Mouse (Mus musculus) stomach, postnatal 0 days (tissue): ENCODE measurements around the gene Slc25a33. TPM values are rescaled to one million over a fixed set of nuclear protein-coding genes. Genes with fewer than 3 reads are reported as not detected.
A peak's percentile ranks its signal among the peaks of the same experiment; 100 is the strongest.

Experiments
- ATAC-seq: fragments of 200-750 bp; cut with Nextera tagmentation; 2 replicates; pipeline ENCODE4 v1.8.0; 2017; ENCODE audit not compliant: low FRiP score, low TSS enrichment
- DNase-seq: peaks from one replicate; pipeline ENCODE4 v3.0.0-alpha.2; 2016; ENCODE audit warnings: low spot score
- H3K27ac ChIP-seq: fragments of 300-500 bp; sonication (generic); replicated peaks from 2 replicates; pipeline ENCODE4 v1.5.1; 2014; ENCODE audit warnings: mild to moderate bottlenecking, control low read depth
- H3K27me3 ChIP-seq: fragments of 300-500 bp; sonication (generic); 2 replicates; pipeline ENCODE4 v1.6.1; 2014; ENCODE audit warnings: low read length; ENCODE audit not compliant: control insufficient read depth, insufficient read depth
- H3K36me3 ChIP-seq: fragments of 300-500 bp; sonication (generic); 2 replicates; pipeline ENCODE4 v1.6.1; 2014; ENCODE audit warnings: low read length, mixed read lengths; ENCODE audit not compliant: control insufficient read depth, insufficient read depth
- H3K4me1 ChIP-seq: fragments of 300-500 bp; sonication (generic); replicated peaks from 2 replicates; pipeline ENCODE4 v1.6.1; 2014; ENCODE audit warnings: antibody characterized with exemption; ENCODE audit not compliant: control insufficient read depth, insufficient read depth
- H3K4me2 ChIP-seq: fragments of 300-500 bp; sonication (generic); replicated peaks from 2 replicates; pipeline ENCODE4 v1.6.1; 2014; ENCODE audit warnings: low read depth, mild to moderate bottlenecking, control low read depth, moderate library complexity
- H3K4me3 ChIP-seq: fragments of 300-500 bp; sonication (generic); 2 replicates; pipeline ENCODE4 v1.5.1; 2014; ENCODE audit warnings: low read depth, low read length, control low read depth
- H3K9ac ChIP-seq: fragments of 300-500 bp; sonication (generic); 2 replicates; pipeline ENCODE4 v1.6.1; 2014; ENCODE audit warnings: mild to moderate bottlenecking, low read length, control low read depth, mixed read lengths
- H3K9me3 ChIP-seq: fragments of 300-500 bp; sonication (generic); 2 replicates; pipeline ENCODE4 v1.6.1; 2016; ENCODE audit warnings: low read length; ENCODE audit not compliant: control insufficient read depth
- CTCF ChIP-seq: IDR thresholded peaks from 2 replicates; pipeline ENCODE4 v1.5.1; 2016; ENCODE audit warnings: antibody characterized with exemption, low read depth, mild to moderate bottlenecking, moderate library complexity
- EP300 ChIP-seq: optimal IDR thresholded peaks from 2 replicates; pipeline ENCODE3; 2016; ENCODE audit warnings: antibody characterized with exemption
- WGBS: fragments of 180-500 bp; shearing (Covaris S2); extraction: QIAGEN DNeasy Blood & Tissue Kit; methylation state at CpG from one replicate; pipeline ENCODE4 v1.1.7; 2014; 5-methylcytosine and 5-hydroxymethylcytosine counted together
- polyA plus RNA-seq: library from polyadenylated mRNA; unstranded; fragments of >200 nt; fragmentation: Nextera tagmentation; extraction: Ambion mirVana; gene quantifications from 2 replicates; pipeline ENCODE4 v1.2.1, GENCODE M21; 2015

The Slc25a33 gene
- polyA plus RNA-seq = 21.7 and 22.4 TPM in 2 replicates

DNA sequence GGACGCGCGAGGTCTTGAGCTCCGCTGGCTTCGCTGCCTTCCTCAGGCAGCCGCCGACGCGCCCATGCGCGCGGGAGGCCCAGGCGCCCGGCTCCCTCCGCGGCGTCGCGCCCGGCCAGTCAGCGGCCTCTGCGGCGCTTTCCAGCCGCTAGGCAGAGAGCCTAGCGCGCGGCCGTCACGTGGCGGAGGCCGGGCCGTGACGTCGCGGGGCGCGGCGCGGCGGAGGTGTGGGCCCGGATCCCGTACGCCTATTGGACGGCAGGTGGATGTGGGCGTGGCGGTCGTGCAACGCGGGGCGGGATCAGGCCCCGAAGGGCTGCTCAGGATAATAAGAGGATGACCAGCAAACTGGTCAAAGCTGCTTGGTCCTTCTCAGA, at the start of gene Slc25a33:
Slc25a33 (minus strand) TSS at position 184 of the 377 bp plus-strand sequence.
- ATAC-seq (peak; percentile 95), DNase-seq (peak; percentile 96)
- Histone ChIP-seq H3K4me2 (peak within 1 kb of the TSS; percentile 99), H3K9ac (peak within 1 kb of the TSS; percentile 83), H3K36me3 (no peaks in the 10 kb centered on the region), H3K4me3 (peak within 1 kb of the TSS; percentile 72), H3K4me1 (peaks cover 3% of the 10 kb centered on the region; the same call in 1 of the 2 replicates), H3K27ac (peak within 1 kb of the TSS; percentile 87), H3K9me3 (no peaks in the 10 kb centered on the region), H3K27me3 (no peaks in the 10 kb centered on the region)
- TF ChIP-seq CTCF = no peak
- no peak for TF ChIP-seq EP300
- under 1% methylated on average over 38 of the region's 51 CpGs for WGBS

DNA sequence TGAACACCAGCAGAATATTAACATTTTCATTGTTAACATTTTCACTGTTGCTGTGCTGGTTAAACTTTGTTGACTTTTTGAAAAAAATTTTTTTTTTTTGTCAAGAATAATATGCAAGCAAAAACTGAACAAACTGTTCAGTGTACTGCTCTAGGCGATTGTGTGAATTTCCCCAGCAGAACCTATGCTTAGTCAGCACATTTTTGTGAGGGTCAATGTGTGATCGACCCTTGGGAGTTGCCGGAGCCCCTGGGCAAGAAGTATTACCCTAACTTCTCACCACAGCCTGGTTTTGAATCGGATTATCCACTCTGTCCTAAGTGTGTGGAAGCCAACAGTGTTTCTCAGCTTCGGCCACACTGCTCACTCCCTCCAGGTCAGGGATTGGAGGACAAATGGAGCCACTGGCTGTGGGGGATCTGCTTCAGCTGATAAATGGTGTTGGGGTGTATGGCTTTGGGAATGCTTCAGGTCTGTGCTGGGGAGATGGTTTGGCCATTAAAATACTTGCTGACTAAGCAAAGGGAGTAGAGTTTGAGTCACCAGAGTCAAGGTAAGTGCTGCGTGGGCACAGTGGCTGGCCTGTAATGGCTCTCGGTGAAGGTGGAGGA, 48.6 kb upstream of the Slc25a33 start:
- Histone ChIP-seq H3K36me3 (no peaks in the 10 kb centered on the region), H3K27me3 (no peaks in the 10 kb centered on the region), H3K4me2 (no peak overlapping the region), H3K27ac (no peak overlapping the region), H3K4me1 (peaks cover 8% of the 10 kb centered on the region), H3K9ac (no peak overlapping the region), H3K4me3 (no peak overlapping the region), H3K9me3 (no peaks in the 10 kb centered on the region)
- ATAC-seq = no peak
- no peak for TF ChIP-seq EP300
- no peak for TF ChIP-seq CTCF
- no peak for DNase-seq
- WGBS = 63% methylated on average over 7 of the region's 7 CpGs

- no peaks in the 10 kb centered on the region for H3K36me3 ChIP-seq
- H3K4me3 ChIP-seq = no peak overlapping the region
- DNase-seq = peak; percentile 81
- WGBS = 21% methylated on average over 9 of the region's 9 CpGs
- H3K27ac ChIP-seq = no peak overlapping the region
- no peak overlapping the region for H3K4me2 ChIP-seq
- no peak for TF ChIP-seq CTCF
- TF ChIP-seq EP300 = no peak
- no peak overlapping the region for H3K9ac ChIP-seq
- H3K4me1 ChIP-seq = peaks cover 8% of the 10 kb centered on the region
- no peaks in the 10 kb centered on the region for H3K27me3 ChIP-seq
- H3K9me3 ChIP-seq = no peaks in the 10 kb centered on the region
- ATAC-seq = peak; percentile 51
These were observed 48.0 kb upstream of the Slc25a33 start for GRCm38 (mm10) chr4:149822126-149822525.

GRCm38 (mm10) chr4:149820569-149820968, 46.5 kb upstream of the Slc25a33 start:
- Histone ChIP-seq H3K4me2 (no peak overlapping the region), H3K9me3 (no peaks in the 10 kb centered on the region), H3K9ac (no peak overlapping the region), H3K4me1 (peaks cover 8% of the 10 kb centered on the region), H3K27me3 (no peaks in the 10 kb centered on the region), H3K36me3 (no peaks in the 10 kb centered on the region), H3K27ac (peak overlapping the region; percentile 63), H3K4me3 (no peak overlapping the region)
- WGBS = 27% methylated on average over 6 of the region's 6 CpGs
- ATAC-seq = peak; percentile 97
- peak; percentile 92 for DNase-seq
- TF ChIP-seq CTCF (peak; percentile 31), EP300 (no peak)

DNA sequence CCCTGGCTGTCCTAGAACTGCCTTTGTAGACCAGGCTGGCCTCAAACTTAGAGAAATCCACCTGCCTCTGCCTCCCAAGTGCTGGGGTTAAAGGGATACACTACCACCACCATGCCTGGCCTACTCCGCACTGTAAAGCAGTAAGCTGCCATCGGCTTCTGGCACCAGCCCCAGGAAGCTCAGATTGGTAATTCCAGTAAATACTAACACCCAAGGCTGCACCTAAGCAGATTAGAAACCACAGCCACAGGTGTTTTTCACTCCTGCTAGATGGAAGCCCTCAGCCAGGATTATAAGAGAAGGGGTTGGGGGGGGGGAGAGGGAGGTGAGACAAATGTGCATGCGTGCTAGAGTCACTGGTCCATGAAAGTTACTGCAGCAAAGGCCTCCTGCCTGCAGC, 45.1 kb upstream of the Slc25a33 start:
- H3K4me2 ChIP-seq = no peak overlapping the region
- no peak overlapping the region for H3K9ac ChIP-seq
- H3K27ac ChIP-seq = no peak overlapping the region
- H3K4me3 ChIP-seq = no peak overlapping the region
- H3K9me3 ChIP-seq = no peaks in the 10 kb centered on the region
- DNase-seq = no peak
- ATAC-seq = no peak
- peaks cover 8% of the 10 kb centered on the region for H3K4me1 ChIP-seq
- no peak for TF ChIP-seq CTCF
- no peak for TF ChIP-seq EP300
- no peaks in the 10 kb centered on the region for H3K27me3 ChIP-seq
- WGBS = 81% methylated on average over 3 of the region's 3 CpGs
- H3K36me3 ChIP-seq = no peaks in the 10 kb centered on the region

DNA sequence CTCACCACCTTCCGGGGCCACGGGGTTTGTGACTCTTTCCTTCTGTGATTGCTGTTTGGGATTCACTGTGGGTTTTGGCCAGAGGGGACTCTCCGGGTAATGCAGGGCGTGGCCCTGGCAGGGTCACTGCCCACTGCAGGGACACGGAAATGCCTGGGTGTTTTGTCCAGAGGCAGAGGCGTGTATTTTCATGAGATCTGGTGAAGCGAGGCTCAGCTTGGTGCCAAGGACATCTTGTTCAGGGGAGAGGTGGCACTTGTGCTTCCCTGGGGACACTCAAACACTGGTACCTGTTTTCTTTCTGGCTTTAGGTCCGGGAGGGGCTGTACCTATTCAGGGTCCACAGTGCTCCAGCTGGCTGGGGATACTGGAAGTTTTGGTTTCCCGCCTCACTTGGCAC, 42.5 kb upstream of the Slc25a33 start:
- Histone ChIP-seq H3K9me3 (no peaks in the 10 kb centered on the region), H3K36me3 (no peaks in the 10 kb centered on the region), H3K27me3 (no peaks in the 10 kb centered on the region), H3K4me2 (no peak overlapping the region), H3K4me3 (no peak overlapping the region), H3K4me1 (peaks cover 14% of the 10 kb centered on the region), H3K9ac (no peak overlapping the region), H3K27ac (no peak overlapping the region)
- TF ChIP-seq CTCF = no peak
- TF ChIP-seq EP300 = no peak
- DNase-seq = no peak
- no peak for ATAC-seq
- WGBS = 78% methylated on average over 9 of the region's 9 CpGs
